Mouse (Mus musculus) thymus, adult 2 months (tissue): ENCODE data around the gene Lingo1.

ENCODE experiments used
- CTCF ChIP-seq: fragments of 200-500 bp; IDR thresholded peaks from 2 replicates; pipeline ENCODE4 v1.5.1; 2012; ENCODE audit warnings: mild to moderate bottlenecking, control low read depth, low read length, moderate library complexity, borderline replicate concordance; ENCODE audit not compliant: control insufficient read depth, poor library complexity, insufficient read depth; ENCODE audit errors: extremely low read depth
- POLR2A ChIP-seq: fragments of 200-500 bp; IDR thresholded peaks from 2 replicates; pipeline ENCODE4 v1.6.1; 2012; ENCODE audit warnings: mild to moderate bottlenecking, low read length, control low read depth, moderate library complexity; ENCODE audit not compliant: control insufficient read depth, poor library complexity, insufficient read depth; ENCODE audit errors: extremely low read depth

DNA sequence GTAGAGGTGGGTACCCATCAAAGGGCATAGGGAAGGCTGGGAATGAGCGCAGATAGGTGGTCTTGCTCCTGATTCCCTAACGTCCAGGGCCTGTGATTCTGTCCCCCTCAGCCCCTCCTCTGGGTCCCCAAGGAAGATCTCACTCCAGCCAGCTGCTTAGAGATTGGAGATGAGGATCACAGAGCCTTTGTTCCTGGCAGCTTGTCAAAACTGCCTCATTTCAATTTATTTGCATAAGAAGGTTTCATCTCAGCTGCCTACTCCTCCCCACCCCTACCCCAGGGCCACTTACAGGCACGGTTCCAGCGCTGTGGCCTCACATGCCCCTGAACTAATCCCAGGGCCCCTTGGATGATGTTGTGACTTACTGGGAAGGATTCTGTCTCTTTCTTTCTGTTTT, 33.9 kb upstream of the Lingo1 start:
- TF ChIP-seq CTCF = no peak
- no peak for TF ChIP-seq POLR2A
